Mouse (Mus musculus): ENCODE data around the gene Selenos. TPM values are rescaled to one million over a fixed set of nuclear protein-coding genes. Genes with fewer than 3 reads are reported as not detected.

The Selenos gene
- polyA plus RNA-seq, 1 experiment from 2014 or later, result 123 TPM

- WGBS, result 72% methylated on average over 14 of the region's 14 CpGs
- no peak for ATAC-seq (ENCODE audit: low read depth)
Observed at GRCm38 (mm10) chr7:66125368-66125767, 45.9 kb downstream of the Selenos start.

DNA sequence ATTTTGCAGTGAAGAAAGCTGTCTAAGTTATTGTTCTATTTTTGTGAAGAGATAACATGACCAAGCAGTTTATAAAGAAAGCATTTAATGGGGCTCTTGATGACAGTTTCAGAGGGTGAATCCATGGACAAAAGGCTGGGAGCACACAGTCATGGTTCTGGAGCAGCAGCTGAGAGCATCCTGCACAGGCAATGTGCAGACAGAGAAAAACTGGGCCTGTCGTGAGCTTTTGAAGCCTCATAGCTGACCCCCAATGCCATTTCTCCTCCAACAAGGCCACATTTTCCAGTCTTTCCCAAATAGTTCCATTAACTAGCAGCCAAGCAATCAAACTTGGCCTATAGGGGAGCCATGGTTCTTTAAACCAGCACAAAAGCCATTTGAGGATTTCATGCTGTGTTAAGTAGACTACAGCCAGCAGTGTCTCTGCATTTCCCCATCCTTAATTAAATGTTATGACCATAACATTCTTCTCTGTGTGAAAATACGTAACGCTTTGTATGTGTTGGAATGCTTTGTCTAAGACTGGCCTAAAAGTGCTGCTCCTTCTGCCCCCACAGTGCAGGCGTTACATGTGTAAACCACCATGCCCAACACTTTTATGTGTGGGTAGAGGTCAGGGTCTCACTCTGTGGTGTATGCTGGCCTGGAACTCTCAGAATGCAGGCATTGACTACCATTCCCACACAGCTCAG lies 48.6 kb downstream of the Selenos start:
- Histone ChIP-seq H3K9me3 (ENCODE audit: control insufficient read depth, low read length) (no peaks in the 10 kb centered on the region), H3K4me1 (replicated peaks; ENCODE audit: control insufficient read depth, insufficient read depth, low read length) (peaks cover 25% of the 10 kb centered on the region), H3K4me3 (ENCODE audit: low read length) (no peak overlapping the region), H3K27ac (ENCODE audit: low read length) (no peak overlapping the region), H3K4me2 (ENCODE audit: low read depth, low read length) (no peak overlapping the region), H3K36me3 (ENCODE audit: control insufficient read depth, insufficient read depth, low read length) (peaks cover 14% of the 10 kb centered on the region), H3K9ac (ENCODE audit: low read length) (no peak overlapping the region), H3K27me3 (ENCODE audit: control insufficient read depth, insufficient read depth, low read depth, low read length) (no peaks in the 10 kb centered on the region)
- 80% methylated on average over 4 of the region's 4 CpGs for WGBS
- no peak for ATAC-seq (ENCODE audit: low read depth)

More at GRCm38 (mm10) chr7:66125368-66125767, 45.9 kb downstream of the Selenos start:
- Histone ChIP-seq H3K27ac (ENCODE audit: low read length) (no peak overlapping the region), H3K4me2 (ENCODE audit: low read depth, low read length) (no peak overlapping the region), H3K4me1 (replicated peaks; ENCODE audit: control insufficient read depth, insufficient read depth, low read length) (peaks cover 26% of the 10 kb centered on the region), H3K4me3 (ENCODE audit: low read length) (no peak overlapping the region), H3K27me3 (ENCODE audit: control insufficient read depth, insufficient read depth, low read depth, low read length) (no peaks in the 10 kb centered on the region), H3K9ac (ENCODE audit: low read length) (no peak overlapping the region), H3K36me3 (ENCODE audit: control insufficient read depth, insufficient read depth, low read length) (peaks cover 14% of the 10 kb centered on the region), H3K9me3 (ENCODE audit: control insufficient read depth, low read length) (no peaks in the 10 kb centered on the region)

DNA sequence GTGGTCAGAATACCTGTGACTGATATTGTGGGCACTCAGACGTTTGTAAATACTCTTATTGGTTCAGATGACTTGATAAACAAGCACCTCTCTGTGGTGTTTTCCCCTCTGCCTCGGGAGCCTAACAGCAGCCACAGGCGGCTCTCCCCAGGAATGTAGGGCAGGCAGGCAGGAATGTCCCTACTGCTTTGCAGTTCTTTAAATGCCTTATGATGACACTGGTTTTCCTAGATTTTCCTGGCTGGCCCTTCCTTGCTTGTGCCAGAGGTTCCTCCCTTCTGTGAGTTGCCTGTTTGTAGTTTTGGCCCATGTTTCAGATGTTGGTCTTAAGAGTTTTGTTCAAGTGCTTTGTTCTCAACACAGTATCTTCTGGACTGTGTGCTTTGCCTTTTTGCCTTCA lies 49.4 kb downstream of the Selenos start:
- Histone ChIP-seq H3K4me1 (replicated peaks; ENCODE audit: control insufficient read depth, insufficient read depth, low read length) (peaks cover 25% of the 10 kb centered on the region), H3K27ac (ENCODE audit: low read length) (no peak overlapping the region), H3K4me2 (ENCODE audit: low read depth, low read length) (no peak overlapping the region), H3K9ac (ENCODE audit: low read length) (no peak overlapping the region), H3K27me3 (ENCODE audit: control insufficient read depth, insufficient read depth, low read depth, low read length) (no peaks in the 10 kb centered on the region), H3K9me3 (ENCODE audit: control insufficient read depth, low read length) (no peaks in the 10 kb centered on the region), H3K36me3 (ENCODE audit: control insufficient read depth, insufficient read depth, low read length) (peaks cover 14% of the 10 kb centered on the region), H3K4me3 (ENCODE audit: low read length) (no peak overlapping the region)
- no peak for ATAC-seq (ENCODE audit: low read depth)
- 32% methylated on average over 3 of the region's 3 CpGs for WGBS

DNA sequence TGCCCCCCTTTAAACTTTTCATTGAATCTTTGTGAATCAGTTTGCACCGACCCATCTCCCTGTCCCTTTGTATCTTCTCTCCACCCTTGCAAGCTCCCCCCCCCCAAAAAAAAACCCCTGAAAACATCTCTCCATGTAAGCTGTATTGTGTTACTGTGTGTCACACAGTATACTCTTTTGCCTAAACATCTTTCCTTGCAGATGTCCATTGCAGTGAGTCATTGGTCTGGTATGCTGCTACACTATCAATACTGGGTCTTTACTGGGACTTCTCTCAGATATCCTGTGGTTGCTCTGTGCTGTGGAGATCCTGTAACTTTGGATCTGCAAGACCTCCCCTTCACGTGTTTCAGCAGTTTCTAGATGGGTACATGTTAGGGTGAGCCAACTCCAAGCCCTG lies 50.8 kb downstream of the Selenos start:
- WGBS, result 92% methylated on average over 2 of the region's 2 CpGs
- ATAC-seq (ENCODE audit: low read depth), result no peak

DNA sequence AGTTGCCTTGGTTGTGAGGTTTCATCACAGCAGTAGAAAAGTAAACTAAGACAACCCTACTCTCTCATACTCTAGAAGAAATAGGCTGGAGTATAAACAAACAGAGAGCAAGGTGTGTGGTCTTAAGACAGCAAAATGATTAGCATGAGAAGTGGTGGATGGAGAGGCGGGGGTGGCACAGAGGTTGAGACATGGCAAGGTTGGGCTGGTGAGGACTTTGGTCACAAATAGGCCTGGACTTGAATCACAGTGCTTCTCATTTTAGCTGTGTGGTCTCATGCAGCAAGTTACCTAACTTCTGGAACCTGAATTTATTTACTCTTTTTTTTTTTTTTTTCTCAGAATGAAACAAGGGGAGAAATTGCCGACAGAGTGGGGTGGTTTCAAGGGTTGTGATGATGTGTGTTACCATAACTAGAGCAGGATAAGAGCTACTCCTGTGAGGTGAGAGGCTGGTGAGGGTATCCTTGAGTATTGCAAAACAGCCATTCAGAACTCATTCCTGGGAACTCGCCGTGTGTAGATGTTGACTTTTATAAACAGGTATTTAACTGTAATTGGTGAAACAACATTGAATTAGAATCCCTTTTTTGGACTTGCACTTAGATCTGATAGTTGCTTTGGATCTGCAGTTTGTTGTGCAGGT lies 52.5 kb downstream of the Selenos start:
- Histone ChIP-seq H3K9ac (ENCODE audit: low read length) (no peak overlapping the region), H3K27me3 (ENCODE audit: control insufficient read depth, insufficient read depth, low read depth, low read length) (no peaks in the 10 kb centered on the region), H3K4me2 (ENCODE audit: low read depth, low read length) (no peak overlapping the region), H3K4me3 (ENCODE audit: low read length) (no peak overlapping the region), H3K36me3 (ENCODE audit: control insufficient read depth, insufficient read depth, low read length) (peaks cover 5% of the 10 kb centered on the region; the same call in 1 of the 2 replicates), H3K9me3 (ENCODE audit: control insufficient read depth, low read length) (no peaks in the 10 kb centered on the region), H3K4me1 (replicated peaks; ENCODE audit: control insufficient read depth, insufficient read depth, low read length) (peaks cover 43% of the 10 kb centered on the region), H3K27ac (ENCODE audit: low read length) (no peak overlapping the region)
- ATAC-seq (ENCODE audit: low read depth), result peak; percentile 52; the same call in 1 of the 2 replicates
- WGBS, result 64% methylated on average over 4 of the region's 4 CpGs

More for the DNA sequence above, 50.8 kb downstream of the Selenos start:
- Histone ChIP-seq H3K27me3 (ENCODE audit: control insufficient read depth, insufficient read depth, low read depth, low read length) (no peaks in the 10 kb centered on the region), H3K4me2 (ENCODE audit: low read depth, low read length) (no peak overlapping the region), H3K4me3 (ENCODE audit: low read length) (no peak overlapping the region), H3K9me3 (ENCODE audit: control insufficient read depth, low read length) (no peaks in the 10 kb centered on the region), H3K4me1 (replicated peaks; ENCODE audit: control insufficient read depth, insufficient read depth, low read length) (peaks cover 28% of the 10 kb centered on the region), H3K36me3 (ENCODE audit: control insufficient read depth, insufficient read depth, low read length) (peaks cover 14% of the 10 kb centered on the region), H3K27ac (ENCODE audit: low read length) (no peak overlapping the region), H3K9ac (ENCODE audit: low read length) (no peak overlapping the region)

GRCm38 (mm10) chr7:66134154-66134553 lies 54.7 kb downstream of the Selenos start:
- Histone ChIP-seq H3K4me1 (replicated peaks; ENCODE audit: control insufficient read depth, insufficient read depth, low read length) (peaks cover 50% of the 10 kb centered on the region), H3K9ac (ENCODE audit: low read length) (no peak overlapping the region), H3K9me3 (ENCODE audit: control insufficient read depth, low read length) (no peaks in the 10 kb centered on the region), H3K36me3 (ENCODE audit: control insufficient read depth, insufficient read depth, low read length) (no peaks in the 10 kb centered on the region), H3K27ac (ENCODE audit: low read length) (no peak overlapping the region), H3K27me3 (ENCODE audit: control insufficient read depth, insufficient read depth, low read depth, low read length) (no peaks in the 10 kb centered on the region), H3K4me3 (ENCODE audit: low read length) (no peak overlapping the region), H3K4me2 (ENCODE audit: low read depth, low read length) (no peak overlapping the region)
- ATAC-seq (ENCODE audit: low read depth), result no peak
- WGBS, result 87% methylated on average over 3 of the region's 3 CpGs

DNA sequence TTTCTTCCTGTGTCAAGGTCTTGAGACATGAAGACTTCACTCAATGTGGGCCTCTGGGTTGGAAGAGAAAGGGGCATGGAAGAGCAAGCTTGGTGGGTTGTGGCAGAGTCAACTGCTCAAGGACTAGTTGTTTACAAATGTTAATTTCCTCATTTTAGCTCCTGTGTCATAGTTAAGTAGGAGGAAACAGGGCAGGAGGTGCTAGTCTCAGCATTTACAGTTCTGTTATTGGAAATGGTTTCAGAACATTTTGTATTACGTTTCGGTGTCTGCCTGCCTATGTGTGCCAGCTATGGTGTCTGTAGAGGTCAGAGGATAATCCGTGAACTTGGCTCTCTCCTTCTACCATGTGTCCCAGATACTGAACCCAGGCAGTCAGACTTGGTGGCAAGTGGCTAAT lies 56.2 kb downstream of the Selenos start:
- Histone ChIP-seq H3K9me3 (ENCODE audit: control insufficient read depth, low read length) (no peaks in the 10 kb centered on the region), H3K27me3 (ENCODE audit: control insufficient read depth, insufficient read depth, low read depth, low read length) (no peaks in the 10 kb centered on the region), H3K36me3 (ENCODE audit: control insufficient read depth, insufficient read depth, low read length) (no peaks in the 10 kb centered on the region), H3K9ac (ENCODE audit: low read length) (no peak overlapping the region), H3K4me2 (ENCODE audit: low read depth, low read length) (no peak overlapping the region), H3K4me1 (replicated peaks; ENCODE audit: control insufficient read depth, insufficient read depth, low read length) (peaks cover 55% of the 10 kb centered on the region), H3K4me3 (ENCODE audit: low read length) (no peak overlapping the region), H3K27ac (ENCODE audit: low read length) (peak overlapping the region; percentile 67)
- 61% methylated on average over 3 of the region's 3 CpGs for WGBS
- no peak for ATAC-seq (ENCODE audit: low read depth)

DNA sequence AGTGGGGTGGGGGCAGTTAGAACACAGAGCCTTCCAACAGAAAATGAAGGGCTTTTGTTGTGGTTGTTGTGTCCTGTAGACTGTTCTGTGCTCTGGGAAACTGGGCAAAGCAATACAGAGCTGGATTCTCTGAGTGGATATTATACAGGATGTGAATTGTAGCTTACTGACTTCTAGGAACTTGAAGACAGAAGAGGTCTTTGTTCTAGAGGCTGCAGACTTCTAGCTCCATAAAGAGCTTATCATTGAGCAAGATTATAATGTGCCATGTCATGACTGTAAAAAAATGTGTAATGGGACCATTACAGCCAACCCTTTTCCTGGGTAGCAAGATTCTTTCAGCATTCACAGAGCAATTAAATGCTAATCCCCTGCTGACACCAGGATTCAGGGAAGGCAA lies 56.7 kb downstream of the Selenos start:
- Histone ChIP-seq H3K4me2 (ENCODE audit: low read depth, low read length) (no peak overlapping the region), H3K27me3 (ENCODE audit: control insufficient read depth, insufficient read depth, low read depth, low read length) (no peaks in the 10 kb centered on the region), H3K4me1 (replicated peaks; ENCODE audit: control insufficient read depth, insufficient read depth, low read length) (peaks cover 58% of the 10 kb centered on the region), H3K27ac (ENCODE audit: low read length) (peak overlapping the region; percentile 67), H3K9me3 (ENCODE audit: control insufficient read depth, low read length) (no peaks in the 10 kb centered on the region), H3K9ac (ENCODE audit: low read length) (no peak overlapping the region), H3K36me3 (ENCODE audit: control insufficient read depth, insufficient read depth, low read length) (no peaks in the 10 kb centered on the region), H3K4me3 (ENCODE audit: low read length) (no peak overlapping the region)
- 0 out of 2 replicates have a peak, but pooled peaks have one; percentile 10 for ATAC-seq (ENCODE audit: low read depth)

- peak overlapping the region; percentile 13; the same call in 1 of the 2 replicates for H3K27ac ChIP-seq (ENCODE audit: low read length)
- ATAC-seq (ENCODE audit: low read depth), result no peak
Observed at GRCm38 (mm10) chr7:66137309-66137708, 57.9 kb downstream of the Selenos start.

More at GRCm38 (mm10) chr7:66137309-66137708, 57.9 kb downstream of the Selenos start:
- Histone ChIP-seq H3K4me3 (ENCODE audit: low read length) (no peak overlapping the region), H3K4me2 (ENCODE audit: low read depth, low read length) (no peak overlapping the region), H3K9ac (ENCODE audit: low read length) (no peak overlapping the region), H3K27me3 (ENCODE audit: control insufficient read depth, insufficient read depth, low read depth, low read length) (no peaks in the 10 kb centered on the region), H3K9me3 (ENCODE audit: control insufficient read depth, low read length) (no peaks in the 10 kb centered on the region), H3K36me3 (ENCODE audit: control insufficient read depth, insufficient read depth, low read length) (no peaks in the 10 kb centered on the region), H3K4me1 (replicated peaks; ENCODE audit: control insufficient read depth, insufficient read depth, low read length) (peaks cover 51% of the 10 kb centered on the region)
- 86% methylated on average over 4 of the region's 4 CpGs for WGBS

Data from lung, embryonic 16.5 days (tissue).